Mouse (Mus musculus): ENCODE data around the gene Adamts3. TPM values are rescaled to one million over a fixed set of nuclear protein-coding genes. Genes with fewer than 3 reads are reported as not detected.

Adamts3 gene
- total RNA-seq, 2 experiments from 2014 or later, result 19.3 to 21.7 TPM

GRCm38 (mm10) chr5:89747149-89747659 is 135.9 kb downstream of the Adamts3 start:
- no peak overlapping the region for H3K27ac ChIP-seq
- no peak overlapping the region for H3K4me3 ChIP-seq
- intact Hi-C loops (cut with DNase I), result no loop called here
- TF ChIP-seq CTCF (IDR thresholded peaks at IDR 0.05), result no peak
- DNase-seq (ENCODE audit: extremely low spot score in 1 of 2, low spot score in 2 of 2), result no peak

- Histone ChIP-seq H3K27ac (no peak overlapping the region), H3K4me3 (no peak overlapping the region)
- DNase-seq (ENCODE audit: extremely low spot score in 1 of 2, low spot score in 2 of 2), result no peak
- intact Hi-C loops (cut with DNase I), result no loop called here
- no peak for TF ChIP-seq CTCF (IDR thresholded peaks at IDR 0.05)
Observed at GRCm38 (mm10) chr5:89745112-89745511, 138.0 kb downstream of the Adamts3 start.

- TF ChIP-seq CTCF (IDR thresholded peaks at IDR 0.05), result no peak
- Histone ChIP-seq H3K27ac (no peak overlapping the region; the same call in 1 of the 2 replicates), H3K4me3 (no peak overlapping the region)
- DNase-seq (ENCODE audit: extremely low spot score in 1 of 2, low spot score in 2 of 2), result no peak
- intact Hi-C loops (cut with DNase I), result no loop called here
Observed at GRCm38 (mm10) chr5:89734759-89735158, 148.4 kb downstream of the Adamts3 start.

GRCm38 (mm10) chr5:89730411-89730810 is 152.7 kb downstream of the Adamts3 start:
- intact Hi-C loops (cut with DNase I), result no loop called here
- no peak for DNase-seq (ENCODE audit: extremely low spot score in 1 of 2, low spot score in 2 of 2)
- no peak overlapping the region for H3K27ac ChIP-seq
- no peak for TF ChIP-seq CTCF (IDR thresholded peaks at IDR 0.05)
- no peak overlapping the region for H3K4me3 ChIP-seq

GRCm38 (mm10) chr5:89728117-89728516 is 155.0 kb downstream of the Adamts3 start:
- no peak overlapping the region for H3K4me3 ChIP-seq
- no peak overlapping the region for H3K27ac ChIP-seq
- DNase-seq (ENCODE audit: extremely low spot score in 1 of 2, low spot score in 2 of 2), result no peak
- intact Hi-C loops (cut with DNase I), result loop anchor here (2.0 kb wide), 1 partner anchor 29 kb away; no protein-coding TSS in a partner anchor
- no peak for TF ChIP-seq CTCF (IDR thresholded peaks at IDR 0.05)

- no peak for TF ChIP-seq CTCF (IDR thresholded peaks at IDR 0.05)
- no peak overlapping the region for H3K27ac ChIP-seq
- no peak for DNase-seq (ENCODE audit: extremely low spot score in 1 of 2, low spot score in 2 of 2)
- intact Hi-C loops (cut with DNase I), result loop anchor here (2.0 kb wide), 1 partner anchor 29 kb away; no protein-coding TSS in a partner anchor
- no peak overlapping the region for H3K4me3 ChIP-seq
Observed at GRCm38 (mm10) chr5:89727497-89728057, 155.6 kb downstream of the Adamts3 start.

- intact Hi-C loops (cut with DNase I), result loop anchor here (2.0 to 10.0 kb wide), 4 partner anchors 103 to 480 kb away; partner anchors contain the start of gene Adamts3
- no peak for DNase-seq (ENCODE audit: extremely low spot score in 1 of 2, low spot score in 2 of 2)
- Histone ChIP-seq H3K4me3 (no peak overlapping the region), H3K27ac (no peak overlapping the region)
- TF ChIP-seq CTCF (IDR thresholded peaks at IDR 0.05), result peak; percentile 59
Observed at GRCm38 (mm10) chr5:89714552-89714951, 168.6 kb downstream of the Adamts3 start.

- intact Hi-C loops (cut with DNase I), result loop anchor here (5.0 to 10.0 kb wide), 3 partner anchors 106 to 344 kb away; partner anchors contain the start of gene Adamts3
- no peak overlapping the region for H3K27ac ChIP-seq
- no peak for TF ChIP-seq CTCF (IDR thresholded peaks at IDR 0.05)
- no peak for DNase-seq (ENCODE audit: extremely low spot score in 1 of 2, low spot score in 2 of 2)
- H3K4me3 ChIP-seq, result no peak overlapping the region
Observed at GRCm38 (mm10) chr5:89711116-89711859, 171.8 kb downstream of the Adamts3 start.

GRCm38 (mm10) chr5:89709459-89709858 is 173.7 kb downstream of the Adamts3 start:
- Histone ChIP-seq H3K27ac (no peak overlapping the region), H3K4me3 (no peak overlapping the region)
- no peak for TF ChIP-seq CTCF (IDR thresholded peaks at IDR 0.05)
- DNase-seq (ENCODE audit: extremely low spot score in 1 of 2, low spot score in 2 of 2), result no peak
- intact Hi-C loops (cut with DNase I), result no loop called here

- no peak for DNase-seq (ENCODE audit: extremely low spot score in 1 of 2, low spot score in 2 of 2)
- TF ChIP-seq CTCF (IDR thresholded peaks at IDR 0.05), result no peak
- intact Hi-C loops (cut with DNase I), result no loop called here
Observed at GRCm38 (mm10) chr5:89704264-89704663, 178.9 kb downstream of the Adamts3 start.

GRCm38 (mm10) chr5:89701241-89702007 is 181.7 kb downstream of the Adamts3 start:
- peak; percentile 56 to 69 for DNase-seq (ENCODE audit: extremely low spot score in 1 of 2, low spot score in 2 of 2)
- no peak overlapping the region for H3K4me3 ChIP-seq
- intact Hi-C loops (cut with DNase I), result no loop called here
- H3K27ac ChIP-seq, result no peak overlapping the region
- TF ChIP-seq CTCF (IDR thresholded peaks at IDR 0.05), result no peak

More at GRCm38 (mm10) chr5:89704264-89704663, 178.9 kb downstream of the Adamts3 start:
- Histone ChIP-seq H3K27ac (no peak overlapping the region), H3K4me3 (no peak overlapping the region)

GRCm38 (mm10) chr5:89687826-89688225 is 195.3 kb downstream of the Adamts3 start:
- H3K27ac ChIP-seq, result no peak overlapping the region
- TF ChIP-seq CTCF (IDR thresholded peaks at IDR 0.05), result no peak
- H3K4me3 ChIP-seq, result no peak overlapping the region
- DNase-seq (ENCODE audit: extremely low spot score in 1 of 2, low spot score in 2 of 2), result no peak
- intact Hi-C loops (cut with DNase I), result no loop called here
